Mouse (Mus musculus): Measurements from ENCODE around the gene Gpr183.
A peak's percentile ranks its signal among the peaks of the same experiment; 100 is the strongest.

Gene Gpr183

GRCm38 (mm10) chr14:121964990-121965389 is at the start of gene Gpr183:
Gpr183 (minus strand) TSS chr14:121965195.
- DNase-seq (ENCODE audit: low spot score in 2 of 2): peak in 1 of 2 experiments; percentile 33

- DNase-seq (ENCODE audit: low spot score in 2 of 2): peak; percentile 39 to 41
Observed at GRCm38 (mm10) chr14:122013417-122013951, 48.5 kb upstream of the Gpr183 start.

GRCm38 (mm10) chr14:122012814-122013213 is 47.8 kb upstream of the Gpr183 start:
- no peak for DNase-seq (ENCODE audit: low spot score in 2 of 2)

GRCm38 (mm10) chr14:122012193-122012592 is 47.2 kb upstream of the Gpr183 start:
- DNase-seq (ENCODE audit: low spot score in 2 of 2): no peak

GRCm38 (mm10) chr14:122011768-122012167 is 46.8 kb upstream of the Gpr183 start:
- DNase-seq (ENCODE audit: low spot score in 2 of 2): no peak

GRCm38 (mm10) chr14:122010301-122010700 is 45.3 kb upstream of the Gpr183 start:
- DNase-seq (ENCODE audit: low spot score in 2 of 2): no peak

- DNase-seq (ENCODE audit: low spot score in 2 of 2): peak; percentile 67 to 69
Observed at GRCm38 (mm10) chr14:122009502-122009901, 44.5 kb upstream of the Gpr183 start.

GRCm38 (mm10) chr14:122008261-122008660 is 43.3 kb upstream of the Gpr183 start:
- DNase-seq (ENCODE audit: low spot score in 2 of 2): no peak

- no peak for DNase-seq (ENCODE audit: low spot score in 2 of 2)
Observed at GRCm38 (mm10) chr14:122003812-122004211, 38.8 kb upstream of the Gpr183 start.

GRCm38 (mm10) chr14:122002224-122002623 is 37.2 kb upstream of the Gpr183 start:
- DNase-seq (ENCODE audit: low spot score in 2 of 2): no peak

- no peak for DNase-seq (ENCODE audit: low spot score in 2 of 2)
Observed at GRCm38 (mm10) chr14:122000346-122001105, 35.5 kb upstream of the Gpr183 start.

GRCm38 (mm10) chr14:121999455-121999854 is 34.5 kb upstream of the Gpr183 start:
- DNase-seq (ENCODE audit: low spot score in 2 of 2): no peak

GRCm38 (mm10) chr14:121996786-121997185 is 31.8 kb upstream of the Gpr183 start:
- no peak for DNase-seq (ENCODE audit: low spot score in 2 of 2)

GRCm38 (mm10) chr14:121995557-121995870 is 30.5 kb upstream of the Gpr183 start:
- no peak for DNase-seq (ENCODE audit: low spot score in 2 of 2)

- DNase-seq (ENCODE audit: low spot score in 2 of 2): no peak
Observed at GRCm38 (mm10) chr14:121994846-121995556, 30.0 kb upstream of the Gpr183 start.

GRCm38 (mm10) chr14:121994171-121994700 is 29.2 kb upstream of the Gpr183 start:
- no peak for DNase-seq (ENCODE audit: low spot score in 2 of 2)

GRCm38 (mm10) chr14:121993616-121994015 is 28.6 kb upstream of the Gpr183 start:
- no peak for DNase-seq (ENCODE audit: low spot score in 2 of 2)

- no peak for DNase-seq (ENCODE audit: low spot score in 2 of 2)
Observed at GRCm38 (mm10) chr14:121992395-121993280, 27.6 kb upstream of the Gpr183 start.

GRCm38 (mm10) chr14:121991921-121992320 is 26.9 kb upstream of the Gpr183 start:
- DNase-seq (ENCODE audit: low spot score in 2 of 2): no peak

- DNase-seq (ENCODE audit: low spot score in 2 of 2): no peak
Observed at GRCm38 (mm10) chr14:121990897-121991296, 25.9 kb upstream of the Gpr183 start.

- DNase-seq (ENCODE audit: low spot score in 2 of 2): no peak
Observed at GRCm38 (mm10) chr14:121989869-121990268, 24.9 kb upstream of the Gpr183 start.

GRCm38 (mm10) chr14:121989331-121989730 is 24.3 kb upstream of the Gpr183 start:
- DNase-seq (ENCODE audit: low spot score in 2 of 2): no peak

Data from thymus, postnatal 10 days (tissue).